Mouse (Mus musculus) layer of hippocampus, adult 18-20 months (tissue): Measurements from ENCODE around the gene Fam189b. TPM values are rescaled to one million over a fixed set of nuclear protein-coding genes. Genes with fewer than 3 reads are reported as not detected.

ENCODE experiments used
- DNase-seq, 2 experiments: peaks; one replicate each; pipeline ENCODE4 v3.0.0; 2022; ENCODE audit warnings: low spot score in 2 of 2
- microRNA-seq, 2 experiments: library from miRNA; unstranded; fragments of <30 nt; microRNA quantifications; one replicate each; pipeline ENCODE4 v1.2.0; 2021
- total RNA-seq, 2 experiments: library from RNA; stranded (reverse); gene quantifications; 2 replicates each; pipeline ENCODE4 v1.2.3; 2021

The Fam189b gene
- total RNA-seq, 2 experiments from 2014 or later = 49.0 to 59.9 TPM

GRCm38 (mm10) chr3:89227307-89228179, 44.6 kb downstream of the Fam189b start:
- peak; percentile 93 to 97 for DNase-seq

GRCm38 (mm10) chr3:89228180-89228549, 45.2 kb downstream of the Fam189b start:
- peak; percentile 73 to 90 for DNase-seq

- DNase-seq = no peak
Observed at GRCm38 (mm10) chr3:89228836-89229235, 45.9 kb downstream of the Fam189b start, which contains the start of gene Muc1. TSS of gene Muc1 (plus strand) at chr3:89229057.

GRCm38 (mm10) chr3:89229276-89229675, 46.3 kb downstream of the Fam189b start:
- no peak for DNase-seq

- no peak for DNase-seq
Observed at GRCm38 (mm10) chr3:89230561-89230960, 47.6 kb downstream of the Fam189b start.

- DNase-seq = no peak
Observed at GRCm38 (mm10) chr3:89231345-89231744, 48.4 kb downstream of the Fam189b start.

GRCm38 (mm10) chr3:89231772-89232275, 48.9 kb downstream of the Fam189b start:
- DNase-seq = no peak

- no peak for DNase-seq
Observed at GRCm38 (mm10) chr3:89232614-89233013, 49.7 kb downstream of the Fam189b start.

GRCm38 (mm10) chr3:89233562-89234110, 50.7 kb downstream of the Fam189b start:
- no peak for DNase-seq

GRCm38 (mm10) chr3:89236516-89236915, 53.6 kb downstream of the Fam189b start:
- peak in 1 of 2 experiments; percentile 51 for DNase-seq

- no peak for DNase-seq
Observed at GRCm38 (mm10) chr3:89237682-89238081, 54.7 kb downstream of the Fam189b start.

- no peak for DNase-seq
Observed at GRCm38 (mm10) chr3:89238494-89238893, 55.6 kb downstream of the Fam189b start.

Small RNA genes within 50 kb of the gene (microRNA-seq; reads per million reads assigned to microRNA genes)
- 6,114 to 6,663 reads per million in 2 experiments for gene Mir92b

Other genes starting within 250 kb of the Fam189b start
- gene Ash1l, start 232.5 kb upstream of the Fam189b start, total RNA-seq = 10 to 100 TPM; 85.4 to 89.7 TPM
- 100 to 1,000 TPM; 111 to 118 TPM for gene Dap3, start 232.0 kb upstream of the Fam189b start, total RNA-seq
- 100 to 1,000 TPM; 128 to 134 TPM for gene Rusc1, start 89.8 kb upstream of the Fam189b start, total RNA-seq
- gene Gm43738, start 82.0 kb upstream of the Fam189b start, total RNA-seq = not detected
- gene Fdps, start 81.2 kb upstream of the Fam189b start, total RNA-seq = 10 to 100 TPM; 83.7 to 91.9 TPM
- under 1 TPM in 1 of 2 experiments, not detected in 1; 0.15 TPM for gene Pklr, start 47.0 kb upstream of the Fam189b start, total RNA-seq
- 10 to 100 TPM in 1 of 2 experiments, 1 to 10 TPM in 1; 9.6 to 13.1 TPM for gene Hcn3, start 22.9 kb upstream of the Fam189b start, total RNA-seq
- 10 to 100 TPM; 42.3 to 43.5 TPM for gene Clk2, start 18.3 kb upstream of the Fam189b start, total RNA-seq
- gene Scamp3, start 5.7 kb upstream of the Fam189b start, total RNA-seq = 10 to 100 TPM; 68.5 to 69.8 TPM
- 10 to 100 TPM; 57.3 to 59.9 TPM for gene Gba, start 19.8 kb downstream of the Fam189b start, total RNA-seq
- gene Thbs3, start 32.0 kb downstream of the Fam189b start, total RNA-seq = 10 to 100 TPM; 30.5 to 30.7 TPM
- gene Mtx1, start 43.9 kb downstream of the Fam189b start, total RNA-seq = 10 to 100 TPM; 84.9 to 91.6 TPM
- under 1 TPM; 0.71 to 0.84 TPM for gene Muc1, start 45.9 kb downstream of the Fam189b start, total RNA-seq
- gene Krtcap2, start 62.8 kb downstream of the Fam189b start, total RNA-seq = 10 to 100 TPM; 78.0 to 81.3 TPM
- gene Trim46, start 63.2 kb downstream of the Fam189b start, total RNA-seq = 10 to 100 TPM; 83.1 to 86.0 TPM
- gene Dpm3, start 76.2 kb downstream of the Fam189b start, total RNA-seq = 10 to 100 TPM; 64.2 to 66.9 TPM
- gene Slc50a1, start 87.4 kb downstream of the Fam189b start, total RNA-seq = 10 to 100 TPM; 43.7 to 52.2 TPM
- gene Efna1, start 98.0 kb downstream of the Fam189b start, total RNA-seq = 10 to 100 TPM in 1 of 2 experiments, 1 to 10 TPM in 1; 8.4 to 11.4 TPM
- gene Efna3, start 139.8 kb downstream of the Fam189b start, total RNA-seq = 10 to 100 TPM; 78.2 to 80.1 TPM
- under 1 TPM; 0.53 to 0.77 TPM for gene Efna4, start 154.9 kb downstream of the Fam189b start, total RNA-seq
- 100 to 1,000 TPM; 120 to 126 TPM for gene Adam15, start 166.9 kb downstream of the Fam189b start, total RNA-seq
- gene Dcst2, start 178.8 kb downstream of the Fam189b start, total RNA-seq = under 1 TPM; 0.22 to 0.41 TPM
- not detected for gene Dcst1, start 182.1 kb downstream of the Fam189b start, total RNA-seq
- 10 to 100 TPM; 12.1 to 16.8 TPM for gene Zbtb7b, start 211.6 kb downstream of the Fam189b start, total RNA-seq
- gene Lenep, start 219.7 kb downstream of the Fam189b start, total RNA-seq = 1 to 10 TPM; 2.5 to 4.4 TPM
- 10 to 100 TPM; 39.8 to 39.9 TPM for gene Flad1, start 228.7 kb downstream of the Fam189b start, total RNA-seq
- 1 to 10 TPM; 2.3 to 2.4 TPM for gene Cks1b, start 235.2 kb downstream of the Fam189b start, total RNA-seq
- 10 to 100 TPM; 11.5 to 12.8 TPM for gene Shc1, start 235.3 kb downstream of the Fam189b start, total RNA-seq
- gene Pygo2, start 247.1 kb downstream of the Fam189b start, total RNA-seq = 10 to 100 TPM; 60.4 to 64.9 TPM